Mouse (Mus musculus): ENCODE data around the gene Ankrd2. TPM values are rescaled to one million over a fixed set of nuclear protein-coding genes. Genes with fewer than 3 reads are reported as not detected.

The Ankrd2 gene
- total and polyA plus RNA-seq, 2 experiments from 2014 or later = 0.42 to 1.5 TPM

DNA sequence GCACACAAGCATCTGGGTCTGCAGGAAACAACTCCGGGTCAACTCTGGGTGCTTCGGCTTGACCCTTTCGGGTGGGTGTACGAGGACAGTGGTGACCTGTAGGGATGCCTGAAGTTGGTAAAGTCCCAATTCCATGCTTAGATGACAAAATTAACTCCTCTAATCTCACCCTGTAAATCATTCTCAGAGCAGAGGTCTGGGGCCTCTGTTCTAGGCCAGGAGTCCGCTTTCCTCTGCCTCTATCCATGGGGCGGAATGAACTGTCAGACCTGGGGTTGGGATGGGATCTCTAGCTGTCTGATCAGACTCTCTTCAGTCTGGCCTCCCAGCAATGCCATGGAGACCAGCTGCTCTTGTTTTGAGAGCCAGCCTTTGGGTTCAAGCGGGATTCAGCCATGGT, 25.6 kb downstream of the Ankrd2 start:
- no peaks in the 10 kb centered on the region for H3K4me1 ChIP-seq (ENCODE audit: insufficient read depth, low read length)
- DNase-seq (ENCODE audit: low spot score) = no peak
- no peaks in the 10 kb centered on the region for H3K9me3 ChIP-seq (ENCODE audit: low read length)
- H3K36me3 ChIP-seq (ENCODE audit: insufficient read depth, low read length) = no peaks in the 10 kb centered on the region
- no peaks in the 10 kb centered on the region for H3K27me3 ChIP-seq (ENCODE audit: insufficient read depth, low read length)
- no peak overlapping the region for H3K4me2 ChIP-seq (ENCODE audit: low read depth, low read length)
- H3K27ac ChIP-seq = no peak overlapping the region
- H3K4me3 ChIP-seq (ENCODE audit: low read length) = no peak overlapping the region
- ATAC-seq = no peak
- no peak for TF ChIP-seq CTCF (IDR thresholded peaks at IDR 0.05; ENCODE audit: low read depth)
- no peak overlapping the region for H3K9ac ChIP-seq (replicated peaks; ENCODE audit: low read length)
- WGBS = 91% methylated on average over 7 of the region's 7 CpGs

DNA sequence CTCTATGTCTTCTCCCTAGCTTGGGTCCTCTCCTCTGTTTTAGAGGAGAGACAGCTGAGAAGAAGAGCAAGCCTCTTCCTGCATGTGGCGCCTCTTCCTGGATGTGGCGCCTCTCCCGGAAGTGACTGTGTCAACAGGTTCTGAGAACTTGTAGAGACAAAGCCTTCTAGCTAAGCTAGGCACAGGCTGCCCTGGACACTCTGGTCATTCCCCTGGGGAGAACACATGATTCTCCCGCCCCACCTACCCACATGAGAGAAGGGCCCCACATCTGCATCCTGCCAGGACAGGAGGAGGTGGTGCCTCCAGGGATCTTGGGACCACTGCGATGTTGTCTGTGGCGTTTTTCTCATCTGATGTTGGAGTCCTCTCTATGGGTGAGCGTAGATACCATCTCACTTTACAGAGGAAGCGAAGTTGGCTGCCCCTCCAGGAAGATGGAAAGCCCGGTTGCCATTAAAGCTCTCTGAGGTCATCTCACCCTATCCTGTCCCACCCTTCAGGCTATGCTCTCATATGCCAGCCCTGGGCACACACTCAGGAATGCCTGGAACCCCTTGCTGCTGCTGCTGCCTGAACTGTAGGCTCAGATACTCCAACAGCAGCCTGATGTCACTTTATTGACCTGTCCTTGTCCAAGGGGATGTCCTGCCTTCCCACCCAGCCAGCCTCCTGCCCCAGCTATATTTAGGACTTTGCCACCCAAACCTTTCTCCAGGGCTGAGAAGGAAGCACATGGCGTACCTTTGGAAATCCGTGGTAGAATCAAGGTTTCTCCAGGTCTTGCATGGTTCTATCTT, 32.8 kb downstream of the Ankrd2 start:
- DNase-seq (ENCODE audit: low spot score) (no peak), ATAC-seq (no peak)
- no peak overlapping the region for H3K9ac ChIP-seq (replicated peaks; ENCODE audit: low read length)
- H3K4me3 ChIP-seq (ENCODE audit: low read length) = no peak overlapping the region
- no peaks in the 10 kb centered on the region for H3K9me3 ChIP-seq (ENCODE audit: low read length)
- H3K27me3 ChIP-seq (ENCODE audit: insufficient read depth, low read length) = no peaks in the 10 kb centered on the region
- H3K4me2 ChIP-seq (ENCODE audit: low read depth, low read length) = peak overlapping the region; percentile 31; the same call in 1 of the 2 replicates
- no peak for TF ChIP-seq CTCF (IDR thresholded peaks at IDR 0.05; ENCODE audit: low read depth)
- WGBS = 84% methylated on average over 11 of the region's 11 CpGs
- H3K36me3 ChIP-seq (ENCODE audit: insufficient read depth, low read length) = no peaks in the 10 kb centered on the region
- H3K27ac ChIP-seq = no peak overlapping the region
- no peaks in the 10 kb centered on the region for H3K4me1 ChIP-seq (ENCODE audit: insufficient read depth, low read length)

DNA sequence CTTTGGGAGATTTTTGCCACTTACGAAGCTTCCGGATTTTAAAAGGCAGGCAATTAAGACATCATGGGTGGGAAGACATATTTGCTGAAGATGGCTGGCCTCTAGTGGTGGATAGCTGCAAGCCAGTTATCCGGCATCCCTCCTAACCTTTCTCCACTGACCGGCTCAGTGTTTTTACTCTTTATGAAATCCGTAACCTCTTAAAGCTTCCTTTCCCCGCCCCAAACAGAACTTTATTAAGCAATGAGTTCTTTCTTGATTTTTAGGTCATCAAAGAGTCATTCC, 33.4 kb downstream of the Ankrd2 start:
- DNase-seq (ENCODE audit: low spot score) = peak; percentile 68
- no peak overlapping the region for H3K27ac ChIP-seq
- 48% methylated on average over 6 of the region's 6 CpGs for WGBS

DNA sequence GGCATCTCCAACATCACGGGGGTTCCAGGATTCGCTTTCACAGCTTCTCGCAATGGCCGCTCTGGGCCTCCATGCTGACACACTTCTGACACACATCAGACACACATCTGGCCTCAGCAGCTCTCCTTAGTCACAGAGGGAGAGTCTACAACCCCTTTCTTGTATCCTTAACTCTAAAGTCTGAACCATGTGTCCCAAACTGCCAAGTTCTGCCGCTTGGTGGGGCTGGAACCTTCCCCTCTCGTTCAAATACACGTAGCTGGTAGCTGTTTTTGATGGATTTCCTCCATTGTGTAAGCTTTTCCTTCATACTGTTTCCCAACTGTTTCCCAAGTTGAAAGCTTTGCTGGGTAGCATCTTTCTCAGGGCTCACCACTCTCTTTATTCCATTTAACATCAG, 35.4 kb downstream of the Ankrd2 start:
- peak; percentile 29; the same call in 1 of the 2 replicates for TF ChIP-seq CTCF (IDR thresholded peaks at IDR 0.05; ENCODE audit: low read depth)
- Histone ChIP-seq H3K36me3 (ENCODE audit: insufficient read depth, low read length) (peaks cover 18% of the 10 kb centered on the region), H3K9ac (replicated peaks; ENCODE audit: low read length) (no peak overlapping the region), H3K27ac (no peak overlapping the region), H3K9me3 (ENCODE audit: low read length) (no peaks in the 10 kb centered on the region), H3K4me2 (ENCODE audit: low read depth, low read length) (no peak overlapping the region), H3K27me3 (ENCODE audit: insufficient read depth, low read length) (no peaks in the 10 kb centered on the region), H3K4me3 (ENCODE audit: low read length) (no peak overlapping the region), H3K4me1 (ENCODE audit: insufficient read depth, low read length) (no peaks in the 10 kb centered on the region)
- DNase-seq (ENCODE audit: low spot score) (no peak), ATAC-seq (no peak)
- 72% methylated on average over 7 of the region's 7 CpGs for WGBS

More for the DNA sequence above, 33.4 kb downstream of the Ankrd2 start:
- no peak overlapping the region for H3K4me3 ChIP-seq (ENCODE audit: low read length)
- no peaks in the 10 kb centered on the region for H3K4me1 ChIP-seq (ENCODE audit: insufficient read depth, low read length)
- peak; percentile 78 for TF ChIP-seq CTCF (IDR thresholded peaks at IDR 0.05; ENCODE audit: low read depth)
- ATAC-seq = 0 out of 2 replicates have a peak, but pooled peaks have one; percentile 55
- peaks cover under 1% of the 10 kb centered on the region; the same call in 1 of the 2 replicates for H3K36me3 ChIP-seq (ENCODE audit: insufficient read depth, low read length)
- H3K27me3 ChIP-seq (ENCODE audit: insufficient read depth, low read length) = no peaks in the 10 kb centered on the region
- H3K4me2 ChIP-seq (ENCODE audit: low read depth, low read length) = peak overlapping the region; percentile 31; the same call in 1 of the 2 replicates
- H3K9ac ChIP-seq (replicated peaks; ENCODE audit: low read length) = no peak overlapping the region
- no peaks in the 10 kb centered on the region for H3K9me3 ChIP-seq (ENCODE audit: low read length)

DNA sequence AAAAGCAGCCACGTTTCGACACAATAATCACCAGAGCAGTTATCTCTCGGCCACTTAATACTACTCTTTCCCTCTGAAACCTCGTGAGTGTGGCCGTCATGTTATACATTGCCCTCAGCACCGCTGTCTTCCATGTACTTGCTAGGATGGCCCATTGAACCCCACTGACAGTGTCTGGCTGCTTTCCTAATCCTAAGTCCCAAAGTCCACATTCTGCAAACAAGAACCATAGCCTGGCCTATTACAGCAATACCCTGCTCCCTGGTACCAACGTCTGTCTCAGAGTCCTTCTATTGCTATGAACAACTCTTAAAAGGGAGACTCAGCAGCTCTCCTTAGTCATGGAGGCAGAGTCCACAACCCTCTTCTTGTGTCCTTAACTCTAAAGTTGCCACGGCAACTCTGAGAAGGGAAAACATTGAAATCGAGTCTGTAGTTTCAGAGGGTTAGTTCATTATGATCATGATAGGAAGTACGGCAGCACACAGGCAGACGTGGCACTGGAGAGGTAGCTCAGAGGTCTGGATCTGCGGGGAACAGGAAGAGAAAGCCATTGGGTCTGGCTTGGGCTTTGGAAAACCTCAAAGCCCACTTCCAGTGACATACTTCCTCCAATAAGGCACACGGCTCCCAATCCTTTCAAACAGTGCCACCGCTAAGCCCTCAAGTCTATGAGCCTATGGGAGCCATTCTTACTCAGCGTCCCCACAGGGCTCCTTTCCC, 36.2 kb downstream of the Ankrd2 start:
- Histone ChIP-seq H3K4me2 (ENCODE audit: low read depth, low read length) (no peak overlapping the region), H3K4me3 (ENCODE audit: low read length) (no peak overlapping the region), H3K9ac (replicated peaks; ENCODE audit: low read length) (no peak overlapping the region), H3K36me3 (ENCODE audit: insufficient read depth, low read length) (peaks cover 21% of the 10 kb centered on the region), H3K27ac (no peak overlapping the region), H3K9me3 (ENCODE audit: low read length) (no peaks in the 10 kb centered on the region), H3K27me3 (ENCODE audit: insufficient read depth, low read length) (no peaks in the 10 kb centered on the region), H3K4me1 (ENCODE audit: insufficient read depth, low read length) (no peaks in the 10 kb centered on the region)
- 81% methylated on average over 15 of the region's 15 CpGs for WGBS
- TF ChIP-seq CTCF (IDR thresholded peaks at IDR 0.05; ENCODE audit: low read depth) = no peak
- no peak for DNase-seq (ENCODE audit: low spot score)
- no peak for ATAC-seq

DNA sequence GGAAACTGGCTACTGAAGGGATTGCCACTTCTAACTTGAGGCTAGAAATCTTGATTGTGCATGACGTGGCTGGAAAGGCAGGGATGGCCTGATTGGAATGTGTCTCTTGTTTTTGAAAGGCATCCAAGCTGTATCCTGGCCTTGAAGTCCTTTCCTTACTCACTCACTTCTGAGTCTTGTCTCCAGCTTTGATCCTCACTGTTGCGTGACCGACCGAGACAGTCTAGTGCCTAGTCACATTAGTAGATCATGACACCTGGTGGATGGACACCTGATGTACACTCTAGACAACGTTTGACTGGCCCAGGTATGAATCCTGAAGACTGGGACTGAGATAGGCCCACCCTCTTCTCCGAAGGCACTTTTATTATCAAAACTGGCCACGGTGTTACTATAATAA, 37.0 kb downstream of the Ankrd2 start:
- Histone ChIP-seq H3K4me2 (ENCODE audit: low read depth, low read length) (no peak overlapping the region), H3K9ac (replicated peaks; ENCODE audit: low read length) (no peak overlapping the region), H3K4me1 (ENCODE audit: insufficient read depth, low read length) (no peaks in the 10 kb centered on the region), H3K36me3 (ENCODE audit: insufficient read depth, low read length) (peaks cover 21% of the 10 kb centered on the region), H3K9me3 (ENCODE audit: low read length) (no peaks in the 10 kb centered on the region), H3K4me3 (ENCODE audit: low read length) (no peak overlapping the region), H3K27ac (no peak overlapping the region), H3K27me3 (ENCODE audit: insufficient read depth, low read length) (no peaks in the 10 kb centered on the region)
- DNase-seq (ENCODE audit: low spot score) = peak; percentile 24
- 79% methylated on average over 7 of the region's 7 CpGs for WGBS
- no peak for ATAC-seq
- peak; percentile 32; the same call in 1 of the 2 replicates for TF ChIP-seq CTCF (IDR thresholded peaks at IDR 0.05; ENCODE audit: low read depth)

DNA sequence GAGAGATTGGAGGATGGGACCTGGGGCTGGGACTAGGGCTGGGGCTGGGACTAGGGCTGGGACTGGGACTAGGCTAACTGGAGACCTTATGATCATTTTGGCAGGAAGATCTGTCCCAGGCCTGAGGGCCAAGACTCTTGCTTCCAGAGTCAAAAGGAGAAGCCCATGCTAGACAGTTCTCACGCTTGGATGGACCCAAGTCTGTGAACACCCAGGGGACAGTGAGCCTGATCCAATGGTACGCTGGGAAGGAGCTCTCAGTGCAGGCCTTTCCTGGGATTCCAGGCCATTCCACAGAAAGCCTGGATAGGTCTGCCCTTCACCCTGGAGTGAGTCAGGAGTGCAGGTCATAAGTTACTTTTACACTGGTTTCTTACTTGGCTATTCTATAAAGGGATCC, 39.3 kb downstream of the Ankrd2 start:
- no peak for ATAC-seq
- Histone ChIP-seq H3K4me2 (ENCODE audit: low read depth, low read length) (no peak overlapping the region), H3K27ac (no peak overlapping the region), H3K9ac (replicated peaks; ENCODE audit: low read length) (no peak overlapping the region), H3K4me3 (ENCODE audit: low read length) (no peak overlapping the region), H3K27me3 (ENCODE audit: insufficient read depth, low read length) (no peaks in the 10 kb centered on the region), H3K36me3 (ENCODE audit: insufficient read depth, low read length) (peaks cover 26% of the 10 kb centered on the region), H3K4me1 (ENCODE audit: insufficient read depth, low read length) (no peaks in the 10 kb centered on the region), H3K9me3 (ENCODE audit: low read length) (no peaks in the 10 kb centered on the region)
- WGBS = 87% methylated on average over 2 of the region's 2 CpGs
- no peak for DNase-seq (ENCODE audit: low spot score)
- TF ChIP-seq CTCF (IDR thresholded peaks at IDR 0.05; ENCODE audit: low read depth) = no peak
